Mouse (Mus musculus) gastrocnemius, adult 2 months (tissue): ENCODE data around the gene Spem1. TPM values are rescaled to one million over a fixed set of nuclear protein-coding genes. Genes with fewer than 3 reads are reported as not detected.

Source experiments
- DNase-seq: peaks from one replicate; pipeline ENCODE4 v3.0.0; 2022
- H3K27ac ChIP-seq: fragments of 200-600 bp; 2 replicates; pipeline ENCODE4 v1.8.1; 2022; ENCODE audit warnings: mild to moderate bottlenecking
- H3K4me3 ChIP-seq: fragments of 200-600 bp; 2 replicates; pipeline ENCODE4 v1.8.1; 2022; ENCODE audit warnings: mild to moderate bottlenecking, moderate library complexity
- CTCF ChIP-seq: fragments of 200-600 bp; IDR thresholded peaks from 2 replicates; pipeline ENCODE4 v1.8.1; 2022; ENCODE audit warnings: antibody characterized with exemption, mild to moderate bottlenecking, moderate library complexity
- intact Hi-C: fragments of 180-260 bp; cut with DNase I; formaldehyde crosslinking; loops from one replicate; pipeline ENCODE4 v1.15.1; 2025
- total RNA-seq, 2 experiments: library from RNA; stranded (reverse); gene quantifications; 2 replicates each; pipeline ENCODE4 v1.2.3; 2021

Spem1 gene
- total RNA-seq, 2 experiments from 2014 or later = not detected

DNA sequence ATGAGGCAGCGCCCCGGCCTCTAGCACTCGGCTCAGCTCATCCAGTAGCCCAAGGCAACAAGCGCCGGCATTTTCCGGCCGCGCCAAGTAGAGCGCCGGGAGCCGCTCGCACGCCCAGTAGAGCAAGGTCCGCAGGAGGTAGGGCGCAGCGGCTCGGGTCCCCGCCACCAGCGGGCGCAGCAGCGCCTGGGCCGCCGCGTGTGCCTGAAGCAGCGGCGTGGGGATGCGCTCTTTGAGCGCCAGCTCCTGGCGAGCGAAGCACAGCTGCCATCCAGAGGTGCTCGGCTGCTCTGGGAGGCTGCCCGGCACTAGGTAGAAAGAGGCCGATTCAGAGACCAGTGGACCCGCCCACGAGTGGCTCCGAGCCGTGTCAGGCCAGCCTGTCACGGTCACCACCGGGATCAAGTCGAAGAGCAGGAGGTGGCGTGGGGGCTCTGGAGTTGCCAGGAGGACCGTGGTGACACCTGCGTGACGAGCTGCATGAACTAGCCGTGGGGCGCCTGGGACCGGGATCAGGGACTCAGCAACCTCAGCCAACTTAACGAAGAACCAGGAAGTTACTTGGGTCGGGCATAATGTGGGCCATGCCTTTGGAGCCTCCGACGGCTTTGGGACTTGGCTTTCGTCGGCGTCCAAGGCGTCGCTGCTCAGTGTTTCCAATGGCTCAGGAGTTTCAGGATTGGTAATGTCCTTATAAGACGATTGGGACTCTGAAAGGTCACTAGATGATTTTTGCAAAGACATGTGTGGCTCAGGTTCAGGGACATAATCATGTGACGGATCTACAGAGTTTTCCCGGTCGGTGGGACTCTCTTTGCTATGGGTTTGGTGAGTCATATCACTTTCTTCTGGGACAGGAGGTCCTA, 18.0 kb downstream of the Spem1 start:
- intact Hi-C loops = loop anchor here (2.0 to 5.0 kb wide), 4 partner anchors 33 to 122 kb away; partner anchors contain the start of genes Nlgn2, Polr2a and Senp3
- peak overlapping the region; percentile 78 for H3K4me3 ChIP-seq
- peak overlapping the region; percentile 87 for H3K27ac ChIP-seq
- TF ChIP-seq CTCF = peak; percentile 82
- DNase-seq = peak; percentile 88

DNA sequence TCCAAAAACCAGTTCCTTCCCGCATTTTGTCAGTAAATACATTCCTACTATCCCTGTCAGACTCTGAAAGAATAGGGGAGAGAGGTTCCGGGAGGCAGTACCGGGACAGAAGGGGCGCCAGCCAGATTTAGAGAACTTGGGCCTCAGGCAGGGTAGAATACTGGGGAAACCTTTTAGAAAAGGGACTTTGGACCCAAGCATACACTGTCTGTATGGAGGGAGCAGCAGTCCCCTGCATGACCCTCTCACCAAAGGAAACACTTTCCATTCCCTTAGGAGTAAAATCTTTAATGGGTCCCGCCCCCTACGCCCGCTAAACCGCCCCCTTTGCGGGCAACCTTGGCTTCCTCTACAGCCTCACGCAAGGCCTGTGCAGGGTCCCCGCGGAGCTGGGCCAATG, 18.7 kb downstream of the Spem1 start:
- Histone ChIP-seq H3K4me3 (peak overlapping the region; percentile 78), H3K27ac (peak overlapping the region; percentile 87)
- intact Hi-C loops = loop anchor here (2.0 to 5.0 kb wide), 2 partner anchors 45 to 121 kb away; partner anchors contain the start of genes Polr2a and Senp3
- DNase-seq = no peak
- no peak for TF ChIP-seq CTCF

DNA sequence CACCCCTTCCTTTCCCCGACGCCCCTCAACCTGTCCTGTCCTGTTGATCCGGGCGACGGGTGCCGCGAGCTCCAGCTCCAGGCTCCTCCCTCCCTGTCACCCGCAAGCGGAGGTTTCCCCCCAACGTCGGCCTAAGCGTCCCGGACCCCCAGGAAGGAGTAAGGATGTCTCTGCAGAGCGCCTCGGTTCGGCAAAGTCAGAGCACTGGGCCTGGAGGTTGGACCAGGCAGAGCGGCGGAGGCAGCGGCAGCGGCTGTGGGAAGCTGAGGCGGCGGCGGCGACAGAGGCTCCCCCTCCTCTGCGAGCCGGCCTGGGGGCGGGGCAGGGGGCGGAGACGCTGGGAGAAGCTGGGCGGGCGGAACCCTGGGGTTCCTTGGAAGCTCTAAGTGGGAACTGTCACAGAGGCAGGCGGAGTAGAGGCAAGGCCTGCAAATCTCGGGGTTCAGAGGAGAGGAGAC, 19.3 kb downstream of the Spem1 start:
- H3K27ac ChIP-seq = peak overlapping the region; percentile 87

DNA sequence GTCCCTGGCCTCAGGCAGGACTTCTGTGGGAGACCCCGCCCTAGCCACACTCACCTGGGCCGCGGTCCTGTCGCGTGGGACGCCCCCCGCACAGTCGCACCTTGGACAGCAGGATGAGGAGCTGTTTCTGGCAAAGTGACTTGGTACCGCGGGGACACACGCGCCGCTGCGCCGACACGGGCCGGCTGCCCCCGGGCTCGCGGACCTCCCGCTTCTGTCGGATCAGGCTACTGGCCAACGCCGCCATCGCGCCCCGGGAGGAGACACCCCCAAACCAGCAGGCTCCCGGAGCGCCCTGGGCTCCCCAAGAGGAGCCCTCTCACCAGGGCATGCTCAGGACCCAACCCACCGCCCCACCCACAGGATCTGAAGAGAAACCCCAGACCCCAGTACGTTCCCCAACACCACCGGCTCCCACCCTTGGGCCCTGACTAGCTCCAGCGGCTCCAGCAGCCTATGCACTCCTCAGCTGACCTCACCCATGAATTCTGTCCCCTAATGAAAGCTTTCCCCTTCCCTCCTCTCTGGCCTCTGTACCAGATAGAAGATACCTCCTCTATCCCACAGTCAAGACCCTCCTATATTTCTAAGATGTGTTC, 20.5 kb downstream of the Spem1 start, which contains the start of gene Fgf11:
Gene Fgf11, minus strand, starts transcription at position 479 of the 599 bp plus-strand sequence.
- TF ChIP-seq CTCF = no peak
- intact Hi-C loops = loop anchor here (5.0 kb wide), 1 partner anchor 119 kb away; the partner anchor contains the start of gene Senp3
- Histone ChIP-seq H3K27ac (peak within 1 kb of the TSS; percentile 87), H3K4me3 (peak within 1 kb of the TSS; percentile 78)
- DNase-seq = no peak

More for the DNA sequence above, 19.3 kb downstream of the Spem1 start:
- H3K4me3 ChIP-seq = peak overlapping the region; percentile 78
- DNase-seq = peak; percentile 93
- TF ChIP-seq CTCF = no peak
- intact Hi-C loops = loop anchor here (2.0 to 5.0 kb wide), 2 partner anchors 44 to 120 kb away; partner anchors contain the start of genes Polr2a and Senp3

DNA sequence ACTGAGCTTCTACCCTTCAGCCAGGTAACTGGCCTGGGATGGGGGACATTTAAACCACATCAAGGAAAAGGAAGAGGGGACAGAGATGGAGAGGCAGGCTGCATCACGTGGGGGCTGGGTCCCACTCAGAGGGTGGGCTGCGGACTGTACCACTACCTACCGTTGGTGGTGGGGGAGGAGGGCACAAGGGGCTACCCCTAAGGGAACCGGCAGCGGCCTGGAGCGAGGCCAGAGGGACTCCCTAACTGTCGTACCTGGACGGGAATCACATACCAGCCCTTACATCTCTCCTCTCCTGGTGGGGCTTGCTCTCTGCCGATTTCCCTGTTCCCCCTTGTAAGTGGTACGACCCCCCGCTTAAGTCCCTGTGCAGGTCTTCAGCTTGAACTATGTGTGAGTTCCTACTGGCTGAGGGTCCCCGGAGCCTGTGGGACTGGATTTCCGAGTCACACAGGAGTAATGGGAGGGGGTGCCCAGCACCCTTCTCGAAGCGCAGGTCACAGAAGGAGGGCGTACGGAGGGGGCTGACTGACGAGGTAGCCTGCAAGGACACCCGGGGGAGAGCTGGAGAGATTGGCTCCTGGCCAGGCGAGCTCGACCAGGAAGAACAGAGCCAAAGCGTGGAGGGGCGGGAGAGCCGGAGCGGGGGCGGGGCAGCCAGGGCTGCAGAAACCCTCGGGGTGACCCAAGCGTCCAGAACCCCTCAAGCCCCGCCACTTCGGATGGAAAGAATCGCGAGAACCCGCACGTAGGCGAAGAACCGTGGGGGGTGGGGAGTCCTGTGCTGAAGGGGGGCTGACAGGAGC, 21.4 kb downstream of the Spem1 start:
- intact Hi-C loops = loop anchor here (5.0 kb wide), 1 partner anchor 118 kb away; the partner anchor contains the start of gene Senp3
- DNase-seq = peak; percentile 71
- Histone ChIP-seq H3K4me3 (peak overlapping the region; percentile 78), H3K27ac (peak overlapping the region; percentile 46; the same call in 1 of the 2 replicates)
- TF ChIP-seq CTCF = no peak

DNA sequence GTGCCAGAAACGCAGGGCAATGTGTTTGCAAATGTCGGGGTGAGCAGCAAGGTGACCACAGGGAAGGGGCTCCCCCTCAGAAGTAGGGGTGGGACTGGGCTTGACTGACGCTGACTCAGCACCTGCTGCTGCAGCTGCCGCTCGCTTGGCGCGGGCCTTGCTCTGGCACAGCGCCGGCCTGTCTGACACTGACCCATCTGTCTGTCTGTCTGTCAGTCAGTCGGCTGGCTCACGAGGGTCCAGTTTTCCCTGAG, 21.9 kb downstream of the Spem1 start:
- Histone ChIP-seq H3K27ac (no peak overlapping the region), H3K4me3 (peak overlapping the region; percentile 78)
- intact Hi-C loops = loop anchor here (5.0 kb wide), 1 partner anchor 118 kb away; the partner anchor contains the start of gene Senp3
- peak; percentile 69 for DNase-seq
- no peak for TF ChIP-seq CTCF

DNA sequence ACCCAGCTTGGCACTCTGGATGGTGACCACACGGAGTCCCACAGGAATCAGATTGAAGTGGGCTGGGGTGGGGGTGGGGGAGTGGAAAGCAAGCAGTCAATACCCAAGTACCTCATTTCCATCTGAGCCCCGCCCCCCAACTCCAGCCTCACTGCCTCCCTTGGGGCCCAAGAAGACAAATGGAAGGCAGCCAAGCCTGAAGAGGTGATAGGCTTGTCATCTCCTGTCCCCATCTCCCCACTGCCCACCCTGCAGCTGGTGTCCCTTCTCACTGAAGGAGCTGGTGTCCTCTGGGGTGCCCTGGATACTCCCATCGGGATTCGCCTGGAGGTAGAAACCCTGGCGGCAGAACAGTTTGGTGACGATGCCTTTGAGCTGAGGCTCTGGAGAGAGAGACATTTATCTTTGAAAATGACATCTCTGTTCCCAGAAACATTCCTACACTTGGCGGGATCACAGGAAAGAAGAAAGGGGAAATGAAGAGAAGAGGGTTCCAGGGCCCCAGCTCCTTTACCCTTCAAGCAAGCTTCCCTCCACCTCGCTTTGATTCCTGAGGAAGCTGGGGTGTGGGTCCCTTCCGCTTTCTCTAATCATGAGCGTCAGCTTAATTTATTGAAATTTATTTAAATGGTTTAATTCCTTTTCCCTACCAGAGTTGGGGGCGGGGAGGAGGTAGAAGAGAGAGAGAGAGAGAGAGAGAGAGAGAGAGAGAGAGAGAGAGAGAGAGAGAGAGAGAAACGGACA, 22.4 kb downstream of the Spem1 start:
- Histone ChIP-seq H3K4me3 (no peak overlapping the region), H3K27ac (no peak overlapping the region)
- DNase-seq = no peak
- TF ChIP-seq CTCF = no peak
- intact Hi-C loops = loop anchor here (5.0 kb wide), 1 partner anchor 117 kb away; the partner anchor contains the start of gene Senp3

DNA sequence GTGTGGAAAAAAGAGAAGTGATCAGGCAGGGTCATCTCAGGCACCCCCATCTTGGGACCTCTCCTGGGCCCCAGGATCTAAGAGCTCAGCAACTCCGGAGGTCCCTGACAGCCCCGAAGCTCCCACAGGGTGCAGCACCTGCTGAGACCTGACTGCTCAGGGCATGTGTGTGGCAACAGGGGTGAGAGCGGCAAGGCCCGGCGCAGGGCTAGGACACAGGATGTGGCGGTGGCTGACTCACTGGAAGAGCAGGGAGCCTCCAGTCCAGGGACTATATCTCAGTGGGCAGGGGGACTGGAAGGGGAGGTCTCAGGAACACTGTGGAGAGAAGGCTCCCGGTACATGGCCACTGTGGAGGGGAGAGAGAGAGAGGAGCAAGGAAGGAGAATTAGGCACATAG, 24.1 kb downstream of the Spem1 start:
- H3K27ac ChIP-seq = no peak overlapping the region
- no peak overlapping the region for H3K4me3 ChIP-seq
- intact Hi-C loops = no loop called here
- no peak for DNase-seq
- no peak for TF ChIP-seq CTCF

DNA sequence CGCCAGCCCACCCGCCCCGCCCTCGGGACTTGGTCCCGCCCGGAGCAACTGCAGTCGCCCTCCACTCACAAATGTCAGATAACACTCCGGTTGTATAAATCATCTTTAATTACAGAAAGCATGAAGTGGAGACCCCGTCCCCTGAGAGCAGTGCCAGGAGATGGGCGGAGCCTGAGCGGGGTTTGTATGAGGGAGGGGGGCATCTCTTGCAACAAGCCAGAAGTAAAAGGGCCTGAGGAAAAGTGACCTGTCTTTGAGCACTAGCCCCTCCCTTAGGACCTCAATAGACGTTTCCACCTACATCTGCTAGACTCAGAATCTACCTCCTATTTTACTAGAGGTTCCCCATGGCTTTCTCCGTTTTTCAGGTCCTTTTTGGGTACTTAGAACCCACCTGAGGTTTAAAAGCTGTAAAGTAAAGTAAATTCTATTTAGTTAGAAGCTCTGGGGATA, 26.0 kb downstream of the Spem1 start:
- intact Hi-C loops = loop anchor here (1.0 kb wide), 1 partner anchor 37 kb away; no protein-coding TSS in a partner anchor
- Histone ChIP-seq H3K27ac (peak overlapping the region; percentile 97), H3K4me3 (peak overlapping the region; percentile 79)
- no peak for TF ChIP-seq CTCF
- DNase-seq = no peak

DNA sequence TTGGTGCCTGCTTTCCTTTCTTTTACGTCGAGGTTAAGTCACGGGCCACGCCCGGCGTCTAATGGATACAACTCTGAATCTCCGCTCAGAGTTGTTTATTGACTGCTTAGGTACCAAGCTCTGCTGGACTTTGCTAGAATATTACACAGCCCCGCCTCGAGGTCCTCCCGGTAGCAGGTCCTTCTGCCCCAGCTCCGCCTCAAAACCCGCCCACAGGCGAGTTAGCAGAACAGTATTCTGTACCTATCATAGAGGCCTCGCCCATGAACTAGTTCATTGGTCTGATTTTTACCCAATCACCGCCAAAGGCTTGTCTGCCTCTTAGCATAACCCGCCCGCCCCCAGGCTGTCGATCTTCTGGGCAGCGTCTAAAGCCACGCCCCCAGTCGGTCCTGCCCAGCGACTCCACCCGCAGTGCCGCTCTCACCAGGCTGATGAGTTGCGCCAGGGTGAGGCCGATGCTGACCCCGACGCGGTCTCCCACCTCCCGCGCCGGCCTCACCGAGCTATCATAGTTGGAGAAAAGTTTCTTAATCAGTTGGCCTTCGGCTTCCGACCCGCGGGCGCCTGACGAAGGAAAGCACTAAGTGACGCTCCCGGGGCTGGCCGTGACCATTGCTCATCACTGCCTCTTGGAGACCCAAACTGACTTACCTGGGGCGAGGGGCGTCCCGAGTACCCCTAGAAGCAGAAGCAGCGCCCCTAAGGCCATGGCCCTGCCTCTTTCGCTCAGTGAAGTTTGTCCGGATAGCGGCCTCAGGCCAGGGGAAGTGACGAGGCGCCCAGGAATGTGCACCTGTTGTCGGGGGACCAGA, 26.6 kb downstream of the Spem1 start, which contains the start of gene Chrnb1:
Gene Chrnb1, minus strand, starts transcription at position 776 of the 815 bp plus-strand sequence.
- H3K27ac ChIP-seq = peak within 1 kb of the TSS; percentile 97
- DNase-seq = peak; percentile 97
- no peak for TF ChIP-seq CTCF
- H3K4me3 ChIP-seq = peak within 1 kb of the TSS; percentile 79
- intact Hi-C loops = loop anchor here (1.0 kb wide), 1 partner anchor 36 kb away; no protein-coding TSS in a partner anchor

DNA sequence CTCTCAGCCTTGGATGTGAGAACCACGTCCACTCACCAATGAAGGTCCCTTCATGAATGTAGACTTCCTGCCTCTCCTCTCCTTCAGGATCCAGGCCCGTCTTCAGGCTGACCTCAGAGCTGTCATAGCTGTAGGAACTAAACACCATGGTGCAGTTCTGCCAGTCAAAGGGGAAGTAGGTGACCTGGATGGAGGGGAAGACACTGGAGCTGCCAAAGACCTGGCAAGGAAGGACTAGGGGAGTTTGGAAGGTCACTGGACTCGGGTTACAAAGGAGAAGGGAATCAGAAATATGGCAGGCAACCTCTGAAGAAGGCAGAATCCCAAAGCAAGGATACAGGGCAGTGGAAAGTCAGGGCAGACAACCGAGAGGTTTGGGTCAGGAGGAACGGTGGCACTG, 28.6 kb downstream of the Spem1 start:
- Histone ChIP-seq H3K27ac (peak overlapping the region; percentile 79), H3K4me3 (peak overlapping the region; percentile 13; the same call in 1 of the 2 replicates)
- intact Hi-C loops = no loop called here
- DNase-seq = peak; percentile 62
- TF ChIP-seq CTCF = no peak
